Mouse (Mus musculus): ENCODE data around the gene Map2k2. TPM values are rescaled to one million over a fixed set of nuclear protein-coding genes. Genes with fewer than 3 reads are reported as not detected.
A peak's percentile ranks its signal among the peaks of the same experiment; 100 is the strongest.

Gene Map2k2
- polyA plus RNA-seq, 1 experiment from 2014 or later: 151 TPM

GRCm38 (mm10) chr10:81072290-81072689, 33.4 kb upstream of the Map2k2 start:
- 92% methylated on average over 8 of the region's 8 CpGs for WGBS
- no peak for ATAC-seq (ENCODE audit: low read depth)

GRCm38 (mm10) chr10:81073464-81073863, 32.3 kb upstream of the Map2k2 start:
- ATAC-seq (ENCODE audit: low read depth): no peak
- no peak overlapping the region for H3K4me3 ChIP-seq (ENCODE audit: low read length)
- no peaks in the 10 kb centered on the region for H3K27me3 ChIP-seq (ENCODE audit: control insufficient read depth, insufficient read depth, low read depth, low read length)
- no peak overlapping the region for H3K9ac ChIP-seq (ENCODE audit: low read length)
- no peak overlapping the region for H3K27ac ChIP-seq (ENCODE audit: low read length)
- H3K36me3 ChIP-seq (ENCODE audit: control insufficient read depth, insufficient read depth, low read length): peaks cover 11% of the 10 kb centered on the region; the same call in 1 of the 2 replicates
- H3K4me1 ChIP-seq (replicated peaks; ENCODE audit: control insufficient read depth, insufficient read depth, low read length): peaks cover 11% of the 10 kb centered on the region
- no peak overlapping the region for H3K4me2 ChIP-seq (ENCODE audit: low read depth, low read length)
- 57% methylated on average over 7 of the region's 7 CpGs for WGBS
- no peaks in the 10 kb centered on the region for H3K9me3 ChIP-seq (ENCODE audit: control insufficient read depth, low read length)

More at GRCm38 (mm10) chr10:81072290-81072689, 33.4 kb upstream of the Map2k2 start:
- Histone ChIP-seq H3K9me3 (ENCODE audit: control insufficient read depth, low read length) (no peaks in the 10 kb centered on the region), H3K4me1 (replicated peaks; ENCODE audit: control insufficient read depth, insufficient read depth, low read length) (peaks cover 11% of the 10 kb centered on the region), H3K27me3 (ENCODE audit: control insufficient read depth, insufficient read depth, low read depth, low read length) (no peaks in the 10 kb centered on the region), H3K27ac (ENCODE audit: low read length) (no peak overlapping the region), H3K4me3 (ENCODE audit: low read length) (no peak overlapping the region), H3K4me2 (ENCODE audit: low read depth, low read length) (no peak overlapping the region), H3K36me3 (ENCODE audit: control insufficient read depth, insufficient read depth, low read length) (peaks cover 6% of the 10 kb centered on the region; the same call in 1 of the 2 replicates), H3K9ac (ENCODE audit: low read length) (no peak overlapping the region)

- H3K4me3 ChIP-seq (ENCODE audit: low read length): no peak overlapping the region
- no peak overlapping the region for H3K27ac ChIP-seq (ENCODE audit: low read length)
- no peak overlapping the region for H3K9ac ChIP-seq (ENCODE audit: low read length)
- peaks cover 3% of the 10 kb centered on the region for H3K4me1 ChIP-seq (replicated peaks; ENCODE audit: control insufficient read depth, insufficient read depth, low read length)
- H3K9me3 ChIP-seq (ENCODE audit: control insufficient read depth, low read length): no peaks in the 10 kb centered on the region
- no peak for ATAC-seq (ENCODE audit: low read depth)
- H3K4me2 ChIP-seq (ENCODE audit: low read depth, low read length): no peak overlapping the region
- H3K27me3 ChIP-seq (ENCODE audit: control insufficient read depth, insufficient read depth, low read depth, low read length): no peaks in the 10 kb centered on the region
- peaks cover 29% of the 10 kb centered on the region for H3K36me3 ChIP-seq (ENCODE audit: control insufficient read depth, insufficient read depth, low read length)
- WGBS: 70% methylated on average over 8 of the region's 8 CpGs
Measured at GRCm38 (mm10) chr10:81075734-81076133, 30.0 kb upstream of the Map2k2 start.

- H3K36me3 ChIP-seq (ENCODE audit: control insufficient read depth, insufficient read depth, low read length): peaks cover 33% of the 10 kb centered on the region
Measured at GRCm38 (mm10) chr10:81076356-81076755, 29.4 kb upstream of the Map2k2 start.

GRCm38 (mm10) chr10:81077916-81078315, 27.8 kb upstream of the Map2k2 start:
- Histone ChIP-seq H3K4me2 (ENCODE audit: low read depth, low read length) (no peak overlapping the region), H3K36me3 (ENCODE audit: control insufficient read depth, insufficient read depth, low read length) (peaks cover 37% of the 10 kb centered on the region), H3K9me3 (ENCODE audit: control insufficient read depth, low read length) (no peaks in the 10 kb centered on the region), H3K27me3 (ENCODE audit: control insufficient read depth, insufficient read depth, low read depth, low read length) (no peaks in the 10 kb centered on the region), H3K27ac (ENCODE audit: low read length) (no peak overlapping the region), H3K4me3 (ENCODE audit: low read length) (no peak overlapping the region), H3K9ac (ENCODE audit: low read length) (no peak overlapping the region), H3K4me1 (replicated peaks; ENCODE audit: control insufficient read depth, insufficient read depth, low read length) (no peaks in the 10 kb centered on the region)
- ATAC-seq (ENCODE audit: low read depth): no peak
- WGBS: 88% methylated on average over 11 of the region's 11 CpGs

More at GRCm38 (mm10) chr10:81076356-81076755, 29.4 kb upstream of the Map2k2 start:
- Histone ChIP-seq H3K27ac (ENCODE audit: low read length) (no peak overlapping the region), H3K4me2 (ENCODE audit: low read depth, low read length) (no peak overlapping the region), H3K4me3 (ENCODE audit: low read length) (no peak overlapping the region), H3K4me1 (replicated peaks; ENCODE audit: control insufficient read depth, insufficient read depth, low read length) (no peaks in the 10 kb centered on the region), H3K27me3 (ENCODE audit: control insufficient read depth, insufficient read depth, low read depth, low read length) (no peaks in the 10 kb centered on the region), H3K9me3 (ENCODE audit: control insufficient read depth, low read length) (no peaks in the 10 kb centered on the region), H3K9ac (ENCODE audit: low read length) (no peak overlapping the region)
- 71% methylated on average over 1 of the region's 1 CpGs for WGBS
- ATAC-seq (ENCODE audit: low read depth): no peak

- H3K9ac ChIP-seq (ENCODE audit: low read length): no peak overlapping the region
- no peak overlapping the region for H3K27ac ChIP-seq (ENCODE audit: low read length)
- no peaks in the 10 kb centered on the region for H3K4me1 ChIP-seq (replicated peaks; ENCODE audit: control insufficient read depth, insufficient read depth, low read length)
- H3K27me3 ChIP-seq (ENCODE audit: control insufficient read depth, insufficient read depth, low read depth, low read length): no peaks in the 10 kb centered on the region
- no peak for ATAC-seq (ENCODE audit: low read depth)
- 91% methylated on average over 31 of the region's 31 CpGs for WGBS
- peaks cover 33% of the 10 kb centered on the region for H3K36me3 ChIP-seq (ENCODE audit: control insufficient read depth, insufficient read depth, low read length)
- H3K9me3 ChIP-seq (ENCODE audit: control insufficient read depth, low read length): no peaks in the 10 kb centered on the region
- H3K4me2 ChIP-seq (ENCODE audit: low read depth, low read length): no peak overlapping the region
- H3K4me3 ChIP-seq (ENCODE audit: low read length): no peak overlapping the region
Measured at GRCm38 (mm10) chr10:81080008-81080655, 25.6 kb upstream of the Map2k2 start.

- Histone ChIP-seq H3K9ac (ENCODE audit: low read length) (no peak overlapping the region), H3K4me1 (replicated peaks; ENCODE audit: control insufficient read depth, insufficient read depth, low read length) (no peaks in the 10 kb centered on the region), H3K27me3 (ENCODE audit: control insufficient read depth, insufficient read depth, low read depth, low read length) (no peaks in the 10 kb centered on the region), H3K9me3 (ENCODE audit: control insufficient read depth, low read length) (no peaks in the 10 kb centered on the region), H3K27ac (ENCODE audit: low read length) (no peak overlapping the region), H3K36me3 (ENCODE audit: control insufficient read depth, insufficient read depth, low read length) (peaks cover 30% of the 10 kb centered on the region), H3K4me2 (ENCODE audit: low read depth, low read length) (no peak overlapping the region), H3K4me3 (ENCODE audit: low read length) (no peak overlapping the region)
- ATAC-seq (ENCODE audit: low read depth): peak; percentile 45
- 77% methylated on average over 7 of the region's 7 CpGs for WGBS
Measured at GRCm38 (mm10) chr10:81082168-81082960, 23.4 kb upstream of the Map2k2 start.

GRCm38 (mm10) chr10:81087021-81087420, 18.7 kb upstream of the Map2k2 start:
- Histone ChIP-seq H3K4me1 (replicated peaks; ENCODE audit: control insufficient read depth, insufficient read depth, low read length) (no peaks in the 10 kb centered on the region; the same call in 1 of the 2 replicates), H3K4me3 (ENCODE audit: low read length) (no peak overlapping the region), H3K9me3 (ENCODE audit: control insufficient read depth, low read length) (no peaks in the 10 kb centered on the region), H3K27me3 (ENCODE audit: control insufficient read depth, insufficient read depth, low read depth, low read length) (no peaks in the 10 kb centered on the region), H3K4me2 (ENCODE audit: low read depth, low read length) (no peak overlapping the region), H3K9ac (ENCODE audit: low read length) (no peak overlapping the region), H3K36me3 (ENCODE audit: control insufficient read depth, insufficient read depth, low read length) (no peaks in the 10 kb centered on the region), H3K27ac (ENCODE audit: low read length) (no peak overlapping the region)
- WGBS: 29% methylated on average over 2 of the region's 2 CpGs
- no peak for ATAC-seq (ENCODE audit: low read depth)

GRCm38 (mm10) chr10:81089216-81089615, 16.5 kb upstream of the Map2k2 start:
- 41% methylated on average over 2 of the region's 2 CpGs for WGBS
- no peak for ATAC-seq (ENCODE audit: low read depth)

More at GRCm38 (mm10) chr10:81089216-81089615, 16.5 kb upstream of the Map2k2 start:
- Histone ChIP-seq H3K36me3 (ENCODE audit: control insufficient read depth, insufficient read depth, low read length) (no peaks in the 10 kb centered on the region), H3K9me3 (ENCODE audit: control insufficient read depth, low read length) (no peaks in the 10 kb centered on the region), H3K27ac (ENCODE audit: low read length) (no peak overlapping the region), H3K9ac (ENCODE audit: low read length) (no peak overlapping the region), H3K4me1 (replicated peaks; ENCODE audit: control insufficient read depth, insufficient read depth, low read length) (no peaks in the 10 kb centered on the region; the same call in 1 of the 2 replicates), H3K27me3 (ENCODE audit: control insufficient read depth, insufficient read depth, low read depth, low read length) (no peaks in the 10 kb centered on the region; the same call in 1 of the 2 replicates), H3K4me2 (ENCODE audit: low read depth, low read length) (no peak overlapping the region), H3K4me3 (ENCODE audit: low read length) (no peak overlapping the region)
